Mouse (Mus musculus): Measurements from ENCODE around the gene Grid2ip. TPM values are rescaled to one million over a fixed set of nuclear protein-coding genes. Genes with fewer than 3 reads are reported as not detected.
"Not testable (repeated sequence)": the region's sequence is repeated elsewhere in the genome, so short reads cannot be mapped to it uniquely, and the experiment has no call there.

Gene Grid2ip
- total RNA-seq, 2 experiments from 2014 or later = 2.0 TPM

DNA sequence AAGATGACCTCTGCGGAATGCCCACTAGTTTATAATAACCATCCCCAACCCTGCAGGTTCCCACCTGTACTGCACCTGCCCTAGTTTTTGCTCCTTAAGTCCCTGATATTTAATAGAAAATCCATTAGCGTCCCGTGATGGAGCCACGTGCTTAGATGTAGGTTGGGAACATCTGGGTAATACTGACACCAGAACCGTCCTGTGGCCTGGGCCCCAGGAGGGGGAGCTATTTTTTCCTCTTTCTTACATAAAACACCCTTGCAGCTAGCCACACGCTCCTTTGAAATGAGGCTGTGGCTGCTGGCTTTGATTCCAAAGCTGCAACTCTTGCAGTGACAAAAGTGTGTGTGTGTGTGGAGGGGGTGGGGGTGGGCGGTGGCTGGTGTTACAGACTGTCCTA is 2.1 kb downstream of the Grid2ip start:
- intact Hi-C loops (cut with DNase I) = no loop called here
- DNase-seq (ENCODE audit: extremely low spot score in 1 of 2, low spot score in 2 of 2) = no peak

DNA sequence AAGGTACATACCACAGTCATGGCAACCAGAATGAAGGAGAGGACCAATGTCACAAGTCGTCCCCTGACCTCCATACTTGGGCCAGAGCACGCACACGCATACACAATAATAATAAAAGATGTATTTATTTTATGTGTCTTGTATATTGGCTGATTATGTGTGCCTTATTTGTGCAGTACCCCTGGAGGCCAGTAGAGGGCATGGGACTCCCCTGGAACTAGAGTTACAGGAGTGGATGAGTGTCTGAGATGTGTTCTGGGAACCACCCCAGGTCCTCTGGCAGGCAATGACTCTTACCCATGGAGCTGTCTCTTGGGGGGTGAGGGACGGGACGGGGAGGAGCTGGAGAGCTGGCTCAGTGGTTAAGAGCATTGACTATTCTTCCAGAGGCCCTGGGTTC is 2.9 kb downstream of the Grid2ip start:
- DNase-seq (ENCODE audit: extremely low spot score in 1 of 2, low spot score in 2 of 2) = no peak
- intact Hi-C loops (cut with DNase I) = no loop called here

GRCm38 (mm10) chr5:143361428-143361827 is 4.3 kb downstream of the Grid2ip start:
- no peak for DNase-seq (ENCODE audit: extremely low spot score in 1 of 2, low spot score in 2 of 2)
- intact Hi-C loops (cut with DNase I) = no loop called here

GRCm38 (mm10) chr5:143363678-143364615 is 6.8 kb downstream of the Grid2ip start:
- DNase-seq (ENCODE audit: extremely low spot score in 1 of 2, low spot score in 2 of 2) = peak in 1 of 2 experiments; percentile 79

GRCm38 (mm10) chr5:143367931-143368330 is 10.8 kb downstream of the Grid2ip start:
- DNase-seq (ENCODE audit: extremely low spot score in 1 of 2, low spot score in 2 of 2) = no peak
- intact Hi-C loops (cut with DNase I) = no loop called here

More at GRCm38 (mm10) chr5:143363678-143364615, 6.8 kb downstream of the Grid2ip start:
- intact Hi-C loops (cut with DNase I) = no loop called here

- peak in 1 of 2 experiments; percentile 49 for DNase-seq (ENCODE audit: extremely low spot score in 1 of 2, low spot score in 2 of 2)
- intact Hi-C loops (cut with DNase I) = no loop called here
These were observed 12.6 kb downstream of the Grid2ip start for GRCm38 (mm10) chr5:143369611-143370255.

DNA sequence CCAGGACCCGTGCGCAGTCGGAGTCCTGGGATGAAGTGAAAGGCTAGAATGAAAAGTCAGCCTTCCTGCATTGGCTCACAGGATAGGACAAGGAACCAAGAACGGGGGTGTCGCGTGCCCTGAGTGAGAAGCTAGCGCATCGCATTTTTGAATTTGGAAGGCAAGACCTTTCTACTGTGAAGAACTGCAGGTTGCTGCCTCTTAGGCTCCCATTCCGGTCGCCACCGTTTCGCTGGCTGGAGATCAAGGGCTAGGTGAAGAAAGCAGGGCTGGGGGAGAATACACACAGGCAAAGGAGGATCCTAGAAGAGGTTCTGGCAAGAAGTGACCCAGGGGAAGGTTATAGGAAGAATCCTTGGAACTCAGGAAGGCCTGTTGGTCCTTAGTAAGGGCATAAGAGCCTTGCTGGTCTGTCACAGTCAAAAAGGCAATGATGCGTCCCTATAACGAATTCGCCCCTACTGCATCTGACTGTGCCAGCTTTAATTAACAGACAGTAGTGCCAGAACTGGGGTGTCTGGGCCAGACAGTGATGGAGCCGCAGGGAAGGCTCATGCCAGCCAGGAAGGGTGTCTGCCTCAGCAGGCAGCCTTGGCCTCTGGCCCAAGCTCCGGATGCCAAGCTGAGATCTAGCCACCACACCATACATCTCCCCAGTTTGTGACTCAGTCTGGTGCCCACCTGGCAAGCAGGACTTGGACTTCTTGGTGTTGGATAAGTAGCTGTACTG is 13.4 kb downstream of the Grid2ip start:
- intact Hi-C loops (cut with DNase I) = no loop called here

GRCm38 (mm10) chr5:143371146-143371510 is 14.0 kb downstream of the Grid2ip start:
- intact Hi-C loops (cut with DNase I) = no loop called here
- no peak for DNase-seq (ENCODE audit: extremely low spot score in 1 of 2, low spot score in 2 of 2)

More for the DNA sequence above, 13.4 kb downstream of the Grid2ip start:
- no peak for DNase-seq (ENCODE audit: extremely low spot score in 1 of 2, low spot score in 2 of 2)

DNA sequence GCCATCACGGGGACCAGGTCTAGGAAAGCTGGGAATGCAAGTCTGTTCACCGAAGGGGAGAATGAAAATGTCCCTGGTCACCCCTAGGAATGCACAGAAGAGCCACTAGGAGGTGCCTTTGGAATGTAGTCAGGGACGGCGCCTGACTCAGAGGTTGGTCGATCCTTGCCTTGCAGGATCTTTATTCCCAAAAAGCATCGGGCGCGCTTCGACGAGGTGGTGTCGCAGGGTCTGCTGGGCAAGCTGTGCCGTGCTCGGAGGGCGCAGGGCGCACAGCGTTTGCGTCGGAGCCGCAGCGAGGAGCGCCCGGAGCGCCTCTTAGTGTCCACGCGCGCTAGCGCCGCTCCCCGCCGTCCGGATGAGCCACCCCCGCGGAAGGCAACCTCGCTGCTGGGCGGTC is 15.7 kb downstream of the Grid2ip start:
- intact Hi-C loops (cut with DNase I) = no loop called here
- peak in 1 of 2 experiments; percentile 56 for DNase-seq (ENCODE audit: extremely low spot score in 1 of 2, low spot score in 2 of 2)

DNA sequence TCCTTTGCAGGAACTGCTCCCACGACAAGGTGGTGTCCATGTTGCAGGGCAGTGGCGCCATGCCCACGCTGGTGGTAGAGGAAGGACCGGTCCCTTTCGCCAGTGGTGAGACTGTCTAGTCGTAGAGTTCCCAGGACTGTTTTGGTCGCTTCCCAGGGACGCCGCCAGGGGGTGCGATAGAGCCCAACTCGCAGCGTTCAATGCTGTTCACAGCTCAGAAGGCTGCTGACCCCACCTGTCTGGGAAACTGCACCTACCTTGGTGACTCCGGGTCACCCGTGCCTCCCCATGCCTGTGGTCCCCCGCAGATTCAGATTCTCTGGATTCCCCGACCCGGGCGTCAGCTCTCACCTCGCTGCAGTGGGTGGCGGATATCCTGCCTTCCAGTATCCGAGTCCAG is 18.1 kb downstream of the Grid2ip start:
- peak; percentile 42 to 69 for DNase-seq (ENCODE audit: extremely low spot score in 1 of 2, low spot score in 2 of 2)
- intact Hi-C loops (cut with DNase I) = no loop called here

- intact Hi-C loops (cut with DNase I) = no loop called here
- DNase-seq (ENCODE audit: extremely low spot score in 1 of 2, low spot score in 2 of 2) = no peak
These were observed 19.0 kb downstream of the Grid2ip start for GRCm38 (mm10) chr5:143376156-143376555.

DNA sequence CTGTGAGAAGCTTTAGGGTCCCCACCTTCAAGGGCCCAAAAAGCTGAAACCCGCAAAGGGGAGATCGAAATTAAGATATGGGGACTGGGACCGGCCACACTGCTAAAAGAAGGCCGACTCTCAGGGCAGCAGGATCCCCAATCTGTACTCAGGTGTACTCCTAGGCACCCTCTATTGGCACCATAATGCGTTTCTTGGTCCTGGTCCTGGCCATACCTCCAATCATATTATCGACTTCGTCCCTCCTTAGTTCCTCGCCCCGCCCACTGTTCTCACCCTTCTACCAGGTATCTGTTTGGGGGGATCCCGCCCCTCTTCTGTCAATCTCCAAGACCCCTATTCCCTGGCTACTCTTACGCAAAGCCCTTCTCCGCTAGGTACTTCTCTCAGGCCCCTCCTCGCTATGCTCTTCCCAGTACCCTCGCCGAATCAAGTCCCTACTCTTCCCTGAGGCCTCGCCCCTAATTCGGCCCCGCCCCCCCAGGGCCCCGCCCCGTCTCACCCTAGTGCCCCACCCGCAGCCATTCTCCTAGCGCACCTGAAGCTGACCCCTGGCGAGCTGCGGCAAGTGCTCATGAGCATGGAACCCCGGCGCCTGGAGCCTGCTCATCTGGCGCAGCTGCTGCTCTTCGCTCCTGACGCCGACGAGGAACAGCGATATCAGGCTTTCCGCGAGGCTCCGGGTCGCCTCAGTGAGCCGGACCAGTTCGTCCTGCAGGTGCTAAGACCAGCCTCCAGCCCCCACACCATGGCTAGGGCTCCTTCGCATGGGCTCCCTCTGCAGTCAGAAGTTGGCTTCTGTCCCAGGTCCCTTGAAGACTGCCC is 29.9 kb downstream of the Grid2ip start:
- peak in 1 of 2 experiments; percentile 33 for DNase-seq (ENCODE audit: extremely low spot score in 1 of 2, low spot score in 2 of 2)
- intact Hi-C loops (cut with DNase I) = no loop called here

- intact Hi-C loops (cut with DNase I) = no loop called here
- DNase-seq (ENCODE audit: extremely low spot score in 1 of 2, low spot score in 2 of 2) = no peak
These were observed 37.0 kb downstream of the Grid2ip start for GRCm38 (mm10) chr5:143394184-143394583.

DNA sequence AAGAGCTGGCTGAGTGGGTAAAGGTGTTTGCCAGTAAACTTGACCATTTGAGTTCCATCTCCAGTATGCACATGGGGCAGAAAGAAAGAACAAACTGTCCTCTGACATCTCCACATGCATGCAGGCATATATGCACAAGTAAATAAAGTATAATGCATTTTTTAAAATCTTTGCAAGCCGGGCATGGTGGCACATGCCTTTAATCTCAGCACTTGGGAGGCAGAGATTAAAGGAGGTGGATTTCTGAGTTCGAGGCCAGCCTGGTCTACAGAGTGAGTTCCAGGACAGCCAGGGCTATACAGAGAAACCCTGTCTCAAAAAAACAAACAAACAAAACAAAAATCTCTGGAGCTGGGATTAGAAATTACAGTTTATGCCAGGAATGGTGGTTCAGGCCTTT is 37.8 kb downstream of the Grid2ip start:
- DNase-seq (ENCODE audit: extremely low spot score in 1 of 2, low spot score in 2 of 2); intact Hi-C loops (cut with DNase I): not testable (repeated sequence)

- DNase-seq (ENCODE audit: extremely low spot score in 1 of 2, low spot score in 2 of 2) = no peak
- intact Hi-C loops (cut with DNase I) = no loop called here
These were observed 38.5 kb downstream of the Grid2ip start for GRCm38 (mm10) chr5:143395649-143396048.

DNA sequence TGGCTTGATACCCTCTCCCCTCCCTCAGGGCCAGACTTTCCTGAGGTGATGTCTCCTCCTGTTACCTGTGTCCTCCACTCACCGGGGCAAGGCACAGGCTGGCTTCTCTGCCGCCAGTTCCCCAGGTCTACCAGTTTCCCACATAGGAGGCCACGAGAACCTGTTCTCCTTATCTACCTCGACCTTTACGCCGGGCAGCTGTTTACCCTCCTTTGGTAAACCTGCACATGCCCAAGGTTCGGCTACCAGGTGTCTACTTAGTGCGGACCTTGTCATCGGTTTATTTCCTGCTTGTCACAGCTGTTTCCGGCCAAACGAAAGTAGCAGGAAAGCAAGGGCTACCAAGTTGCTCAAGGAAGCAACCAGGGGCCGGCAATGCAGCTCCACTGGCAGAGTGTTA is 43.4 kb downstream of the Grid2ip start:
- intact Hi-C loops (cut with DNase I) = no loop called here
- no peak for DNase-seq (ENCODE audit: extremely low spot score in 1 of 2, low spot score in 2 of 2)

GRCm38 (mm10) chr5:143401556-143401955 is 44.4 kb downstream of the Grid2ip start:
- intact Hi-C loops (cut with DNase I) = no loop called here
- DNase-seq (ENCODE audit: extremely low spot score in 1 of 2, low spot score in 2 of 2) = no peak

Measured in left cerebral cortex, postnatal 10 days (tissue).